Mouse (Mus musculus) G1E (cell line): ENCODE results near the gene Grid2ip.

Source experiments
- CTCF ChIP-seq: IDR thresholded peaks from 2 replicates; pipeline ENCODE4 v1.5.1; 2012; ENCODE audit warnings: low read depth, low read length, inconsistent platforms, mixed read lengths
- GATA1 ChIP-seq: IDR thresholded peaks from 2 replicates; pipeline ENCODE4 v1.6.1; 2012; ENCODE audit warnings: borderline replicate concordance, low read length, inconsistent platforms, mixed read lengths
- GATA2 ChIP-seq: IDR thresholded peaks from 2 replicates; pipeline ENCODE4 v1.6.1; 2012; ENCODE audit warnings: low read depth, low read length, inconsistent platforms, borderline replicate concordance
- POLR2AphosphoS5 ChIP-seq: IDR thresholded peaks from 2 replicates; pipeline ENCODE4 v1.6.1; 2012; ENCODE audit warnings: low read depth, low read length, inconsistent platforms; ENCODE audit not compliant: insufficient replicate concordance
- TAL1 ChIP-seq: conservative IDR thresholded peaks from 2 replicates; pipeline ENCODE4 v1.6.1; 2012; ENCODE audit warnings: low read depth, low read length, inconsistent platforms, mixed read lengths

- TF ChIP-seq CTCF, result no peak
- no peak for TF ChIP-seq GATA1
- TF ChIP-seq TAL1, result no peak
- no peak for TF ChIP-seq GATA2
- no peak for TF ChIP-seq POLR2AphosphoS5
Measured at GRCm38 (mm10) chr5:143308825-143309224, 48.3 kb upstream of the Grid2ip start.
